Comparison of ENCODE assay signal across 9 mouse cellular contexts in genomic region chr11:114843818-114844463, GRCm38 (mm10). TPM values are rescaled to one million over a fixed set of nuclear protein-coding genes. Genes with fewer than 3 reads are reported as not detected.
A peak's percentile ranks its signal among the peaks of the same experiment; 100 is the strongest.
DNase-seq lines count a peak whose midpoint lies in the region; ATAC-seq and TF ChIP-seq lines count a peak whose summit lies in the region.
"Had no signal": no experiment of that assay in that cellular context is flagged by ENCODE, and none has a peak within 500 bp of the region (broad histone marks: within the 10 kb centered on the region; RNA-seq: fewer than 3 reads in every experiment).

No protein-coding gene starts in this region.

- peak; percentile 78 for ATAC-seq in midbrain, embryonic 11.5 days (ENCODE audit: low FRiP score)
- ATAC-seq in midbrain, embryonic 16.5 days = no peak
- peak; percentile 62 for ATAC-seq in limb, embryonic 12.5 days (ENCODE audit: insufficient number of reproducible peaks, insufficient read depth, low FRiP score, low TSS enrichment, low read depth)
- ATAC-seq in stomach, postnatal 0 days (ENCODE audit: low FRiP score, low TSS enrichment) = peak; percentile 65

- peak; percentile 93 for DNase-seq in midbrain, embryonic 11.5 days (ENCODE audit: low spot score, missing footprints)
- peak; percentile 86 for DNase-seq in gastrocnemius, postnatal 25 days
- peak; percentile 38 for DNase-seq in stomach, postnatal 0 days (ENCODE audit: low spot score)
- DNase-seq in cerebellum, adult 11 months = no peak
- DNase-seq in thymus, postnatal 14 days = no peak

- peaks cover 10% of the 10 kb centered on the region for H3K4me1 ChIP-seq in midbrain, embryonic 11.5 days (ENCODE audit: control insufficient read depth, insufficient read depth, low read length)
- no peaks in the 10 kb centered on the region for H3K4me1 ChIP-seq in midbrain, embryonic 16.5 days (ENCODE audit: control insufficient read depth, insufficient read depth, low read length)
- H3K4me1 ChIP-seq in limb, embryonic 12.5 days (replicated peaks) = peaks cover 33% of the 10 kb centered on the region
- no peaks in the 10 kb centered on the region for H3K4me1 ChIP-seq in stomach, postnatal 0 days (replicated peaks; ENCODE audit: control insufficient read depth, insufficient read depth)

- no peak for TF ChIP-seq CTCF in stomach, postnatal 0 days (IDR thresholded peaks at IDR 0.05; ENCODE audit: low read depth)

- no peak overlapping the region for H3K4me3 ChIP-seq in midbrain, embryonic 11.5 days (ENCODE audit: low read depth, low read length)
- H3K4me3 ChIP-seq in midbrain, embryonic 16.5 days (ENCODE audit: low read depth, low read length) = no peak overlapping the region
- peak overlapping the region; percentile 11; the same call in 1 of the 2 replicates for H3K4me3 ChIP-seq in limb, embryonic 12.5 days (replicated peaks)
- no peak overlapping the region for H3K4me3 ChIP-seq in stomach, postnatal 0 days (ENCODE audit: low read depth, low read length)

- H3K9ac ChIP-seq in midbrain, embryonic 11.5 days (ENCODE audit: low read length) = peak overlapping the region; percentile 55
- no peak overlapping the region for H3K9ac ChIP-seq in midbrain, embryonic 16.5 days (ENCODE audit: low read depth, low read length)
- peak overlapping the region; percentile 45; the same call in 1 of the 2 replicates for H3K9ac ChIP-seq in limb, embryonic 12.5 days (replicated peaks)
- 0 out of 2 replicates have a peak overlapping the region, but pooled peaks have one; percentile 13 for H3K9ac ChIP-seq in stomach, postnatal 0 days (ENCODE audit: low read length)

- H3K27me3 ChIP-seq in midbrain, embryonic 11.5 days (ENCODE audit: control insufficient read depth, insufficient read depth, low read length) = peaks cover 4% of the 10 kb centered on the region; the same call in 1 of the 2 replicates
- H3K27me3 ChIP-seq in midbrain, embryonic 16.5 days (ENCODE audit: control insufficient read depth, insufficient read depth, low read depth, low read length) = peaks cover 1% of the 10 kb centered on the region; the same call in 1 of the 2 replicates
- H3K27me3 ChIP-seq in limb, embryonic 12.5 days = no peaks in the 10 kb centered on the region
- H3K27me3 ChIP-seq in stomach, postnatal 0 days (ENCODE audit: control insufficient read depth, insufficient read depth, low read length) = no peaks in the 10 kb centered on the region

- peak overlapping the region; percentile 47 for H3K27ac ChIP-seq in midbrain, embryonic 11.5 days (ENCODE audit: low read depth, low read length)
- H3K27ac ChIP-seq in midbrain, embryonic 16.5 days (ENCODE audit: low read length) = no peak overlapping the region
- peak overlapping the region; percentile 96 for H3K27ac ChIP-seq in limb, embryonic 12.5 days
- H3K27ac ChIP-seq in stomach, postnatal 0 days (replicated peaks) = no peak overlapping the region

- TF ChIP-seq EP300 in stomach, postnatal 0 days (optimal IDR thresholded peaks at IDR 0.05) = no peak

- WGBS in midbrain, embryonic 11.5 days = 5% methylated on average over 8 of the region's 8 CpGs
- 7% methylated on average over 8 of the region's 8 CpGs for WGBS in midbrain, embryonic 16.5 days
- WGBS in limb, embryonic 12.5 days = 3% methylated on average over 8 of the region's 8 CpGs
- WGBS in stomach, postnatal 0 days = 21% methylated on average over 8 of the region's 8 CpGs

- peak overlapping the region; percentile 19 for H3K4me2 ChIP-seq in midbrain, embryonic 11.5 days
- H3K4me2 ChIP-seq in midbrain, embryonic 16.5 days (ENCODE audit: low read length) = no peak overlapping the region
- H3K4me2 ChIP-seq in limb, embryonic 12.5 days = peak overlapping the region; percentile 44
- no peak overlapping the region for H3K4me2 ChIP-seq in stomach, postnatal 0 days (replicated peaks; ENCODE audit: low read depth)

- H3K36me3 ChIP-seq in midbrain, embryonic 11.5 days (ENCODE audit: control insufficient read depth, insufficient read depth, low read length) = no peaks in the 10 kb centered on the region
- H3K36me3 ChIP-seq in midbrain, embryonic 16.5 days (ENCODE audit: control insufficient read depth, insufficient read depth, low read length) = no peaks in the 10 kb centered on the region
- no peaks in the 10 kb centered on the region for H3K36me3 ChIP-seq in limb, embryonic 12.5 days
- H3K36me3 ChIP-seq in stomach, postnatal 0 days (ENCODE audit: control insufficient read depth, insufficient read depth, low read length) = no peaks in the 10 kb centered on the region

- H3K9me3 ChIP-seq in midbrain, embryonic 11.5 days (ENCODE audit: control insufficient read depth, low read length) = no peaks in the 10 kb centered on the region
- no peaks in the 10 kb centered on the region for H3K9me3 ChIP-seq in midbrain, embryonic 16.5 days (replicated peaks; ENCODE audit: control insufficient read depth, low read length, poor library complexity, severe bottlenecking)
- H3K9me3 ChIP-seq in limb, embryonic 12.5 days = peaks cover 6% of the 10 kb centered on the region; the same call in 1 of the 2 replicates
- H3K9me3 ChIP-seq in stomach, postnatal 0 days (ENCODE audit: control insufficient read depth, low read length) = no peaks in the 10 kb centered on the region

RNA-seq across cellular contexts. Expression of gene Gprc5c, which starts 7.0 kb away (rescaled TPM):
- 8.9 and 10.7 TPM in 2 replicates for polyA plus RNA-seq in midbrain, embryonic 11.5 days (2014; fragmentation: Nextera tagmentation; extraction: Ambion mirVana)
- polyA plus RNA-seq in midbrain, embryonic 16.5 days (2015; fragmentation: Nextera tagmentation; extraction: Ambion mirVana) = 5.4 and 7.4 TPM in 2 replicates
- 10 to 100 TPM; 31.2 to 47.0 TPM for total RNA-seq in gastrocnemius, postnatal 25 days (2021)
- 50.7 and 53.8 TPM in 2 replicates for polyA plus RNA-seq in limb, embryonic 12.5 days (2016; fragmentation: Nextera tagmentation; extraction: Ambion mirVana)
- 10.8 and 11.2 TPM in 2 replicates for polyA plus RNA-seq in stomach, postnatal 0 days (2015; fragmentation: Nextera tagmentation; extraction: Ambion mirVana)

RNA-seq across cellular contexts. Expression of gene Gpr142, which starts 45.2 kb away (rescaled TPM):
- 0.12 TPM in 1 of 2 replicates, not detected in the other for polyA plus RNA-seq in midbrain, embryonic 11.5 days (2014; fragmentation: Nextera tagmentation; extraction: Ambion mirVana)
- polyA plus RNA-seq in midbrain, embryonic 16.5 days (2015; fragmentation: Nextera tagmentation; extraction: Ambion mirVana) = not detected in 2 replicates
- total RNA-seq in gastrocnemius, postnatal 25 days (2021) = not detected
- not detected in 2 replicates for polyA plus RNA-seq in limb, embryonic 12.5 days (2016; fragmentation: Nextera tagmentation; extraction: Ambion mirVana)
- 0.08 TPM in 1 of 2 replicates, not detected in the other for polyA plus RNA-seq in stomach, postnatal 0 days (2015; fragmentation: Nextera tagmentation; extraction: Ambion mirVana)
- total RNA-seq: adrenal gland, postnatal 36 days; left cerebral cortex, postnatal 10 days had no signal

RNA-seq across cellular contexts. Expression of gene Cd300a, which starts 45.9 kb away (rescaled TPM):
- 0.79 and 1.1 TPM in 2 replicates for polyA plus RNA-seq in midbrain, embryonic 11.5 days (2014; fragmentation: Nextera tagmentation; extraction: Ambion mirVana)
- polyA plus RNA-seq in midbrain, embryonic 16.5 days (2015; fragmentation: Nextera tagmentation; extraction: Ambion mirVana) = 1.2 and 1.3 TPM in 2 replicates
- under 1 TPM; 0.43 to 0.72 TPM for total RNA-seq in gastrocnemius, postnatal 25 days (2021)
- 0.70 and 0.88 TPM in 2 replicates for polyA plus RNA-seq in limb, embryonic 12.5 days (2016; fragmentation: Nextera tagmentation; extraction: Ambion mirVana)
- polyA plus RNA-seq in stomach, postnatal 0 days (2015; fragmentation: Nextera tagmentation; extraction: Ambion mirVana) = 1.5 and 2.1 TPM in 2 replicates

RNA-seq across cellular contexts. Expression of gene Btbd17, which starts 48.2 kb away (rescaled TPM):
- polyA plus RNA-seq in midbrain, embryonic 11.5 days (2014; fragmentation: Nextera tagmentation; extraction: Ambion mirVana) = 65.3 and 70.2 TPM in 2 replicates
- 19.6 and 20.6 TPM in 2 replicates for polyA plus RNA-seq in midbrain, embryonic 16.5 days (2015; fragmentation: Nextera tagmentation; extraction: Ambion mirVana)
- total RNA-seq in gastrocnemius, postnatal 25 days (2021) = not detected
- polyA plus RNA-seq in limb, embryonic 12.5 days (2016; fragmentation: Nextera tagmentation; extraction: Ambion mirVana) = 1.5 TPM in 2 replicates
- 0.44 and 0.74 TPM in 2 replicates for polyA plus RNA-seq in stomach, postnatal 0 days (2015; fragmentation: Nextera tagmentation; extraction: Ambion mirVana)
- total RNA-seq: adrenal gland, postnatal 36 days had no signal

Comparison
In these comparisons a context has a peak if more than half of its experiments do, and no peak if none do; other contexts are left out.
1. H3K27ac ChIP-seq: peak in midbrain, embryonic 11.5 days (single experiment) and limb, embryonic 12.5 days (single experiment); none in midbrain, embryonic 16.5 days (single experiment) and stomach, postnatal 0 days (single experiment).
2. H3K4me2 ChIP-seq: peak in midbrain, embryonic 11.5 days (single experiment) and limb, embryonic 12.5 days (single experiment); none in midbrain, embryonic 16.5 days (single experiment) and stomach, postnatal 0 days (single experiment).
3. DNase-seq: peak in midbrain, embryonic 11.5 days (single experiment), gastrocnemius, postnatal 25 days (single experiment) and stomach, postnatal 0 days (single experiment); none in cerebellum, adult 11 months (single experiment) and thymus, postnatal 14 days (single experiment).